Mouse (Mus musculus): ENCODE data around the gene Tbx10.
A peak's percentile ranks its signal among the peaks of the same experiment; 100 is the strongest.
"Not testable (repeated sequence)": the region's sequence is repeated elsewhere in the genome, so short reads cannot be mapped to it uniquely, and the experiment has no call there.

Gene Tbx10

GRCm38 (mm10) chr19:4003112-4003511 lies 10.6 kb downstream of the Tbx10 start, which contains the start of gene Doc2g:
TSS of gene Doc2g (plus strand) at chr19:4003313.
- no peak for DNase-seq (ENCODE audit: extremely low spot score, low spot score)

DNA sequence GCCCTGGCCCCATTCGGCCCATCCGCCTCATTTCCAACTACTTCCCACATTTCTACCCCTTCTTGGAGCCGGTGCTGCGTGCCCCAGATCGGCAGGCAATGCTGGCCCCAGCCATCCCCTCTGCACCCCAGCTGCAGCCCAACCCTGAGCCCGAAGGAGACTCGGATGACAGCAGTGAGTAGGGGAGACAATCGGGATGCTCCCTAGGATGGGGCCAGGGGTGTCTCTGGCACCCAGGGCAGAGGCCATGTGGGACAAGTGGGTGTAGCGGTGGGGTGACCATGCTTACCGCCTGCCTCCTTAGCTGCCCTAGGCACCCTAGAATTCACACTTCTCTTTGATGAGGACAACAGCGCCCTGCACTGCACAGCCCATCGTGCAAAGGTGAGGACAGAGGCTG lies 11.1 kb downstream of the Tbx10 start:
- no peak for DNase-seq (ENCODE audit: extremely low spot score, low spot score)

GRCm38 (mm10) chr19:4004331-4004730 lies 11.8 kb downstream of the Tbx10 start:
- DNase-seq (ENCODE audit: extremely low spot score, low spot score) = no peak

DNA sequence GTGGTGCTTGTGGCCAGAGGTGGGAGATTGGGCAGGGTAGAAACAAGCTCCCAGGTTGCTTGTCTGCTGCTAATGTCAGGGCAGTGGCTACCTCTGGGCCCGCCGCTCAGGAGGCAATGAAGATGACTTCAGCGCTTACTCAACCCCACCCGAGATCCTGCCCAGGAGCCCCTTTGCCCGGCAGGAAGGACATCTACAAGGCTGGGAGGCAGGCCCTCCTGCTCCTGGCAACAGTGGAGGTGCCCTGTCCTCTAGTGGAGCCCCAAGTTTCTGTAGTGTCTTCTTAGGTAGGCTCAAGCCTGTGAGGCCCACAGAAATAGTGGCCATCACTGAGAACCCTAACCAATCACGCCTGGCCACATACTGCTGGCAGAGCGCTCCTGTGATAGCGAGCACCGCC lies 12.5 kb downstream of the Tbx10 start:
- no peak for DNase-seq (ENCODE audit: extremely low spot score, low spot score)

- no peak for DNase-seq (ENCODE audit: extremely low spot score, low spot score)
Measured at GRCm38 (mm10) chr19:4005971-4006370, 13.4 kb downstream of the Tbx10 start.

DNA sequence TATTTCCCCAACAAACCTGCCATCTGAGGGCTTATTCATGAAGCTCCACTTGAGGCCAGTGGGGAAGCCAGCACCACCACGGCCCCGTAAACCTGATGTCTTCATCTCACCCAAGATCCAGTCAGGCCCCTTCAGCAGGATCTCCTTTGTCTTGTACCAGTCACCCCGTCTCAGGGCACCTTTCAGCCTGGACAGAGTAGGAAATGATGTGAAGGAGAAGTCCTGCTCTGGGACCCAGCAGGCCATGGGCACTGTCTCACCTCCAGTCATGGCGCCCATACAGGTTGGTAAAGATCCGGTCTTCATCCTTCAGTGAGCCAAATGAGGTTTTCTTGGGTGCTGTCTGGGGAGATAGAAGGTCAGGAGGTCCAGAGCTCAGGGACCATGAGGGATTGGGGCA lies 18.5 kb downstream of the Tbx10 start:
- DNase-seq (ENCODE audit: extremely low spot score, low spot score) = no peak

DNA sequence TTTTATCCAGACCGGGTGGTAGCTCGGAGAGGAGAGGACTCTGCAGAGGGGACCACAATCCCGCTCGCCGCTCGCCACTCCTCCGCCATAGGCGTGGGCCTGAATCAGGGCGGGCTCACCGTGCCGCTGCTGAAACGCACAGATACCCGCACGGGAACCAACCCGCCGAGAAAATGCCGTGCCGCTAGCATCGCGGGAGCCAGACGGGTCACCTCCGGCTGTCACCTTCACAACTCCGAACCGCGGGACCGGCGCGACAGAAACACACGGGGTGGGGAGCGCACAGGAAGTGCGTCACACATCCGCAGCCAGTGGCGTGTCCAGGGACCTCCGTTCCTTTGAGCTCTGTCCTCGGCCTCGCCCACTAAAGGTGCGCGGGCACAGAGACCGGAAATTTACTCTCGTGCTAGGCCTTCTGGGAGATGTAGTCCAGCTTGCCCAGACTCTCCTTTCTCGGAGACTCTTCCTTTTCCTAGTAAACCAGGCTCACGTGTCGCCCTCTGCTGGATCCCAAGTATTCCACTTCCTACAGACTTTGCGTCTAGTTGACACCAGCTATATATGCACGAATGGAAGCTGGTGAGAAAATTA lies 20.0 kb downstream of the Tbx10 start, which contains the start of gene Ndufv1:
Gene Ndufv1, minus strand, starts transcription at position 375 of the 591 bp plus-strand sequence.
- peak; percentile 97 for DNase-seq (ENCODE audit: extremely low spot score, low spot score)

DNA sequence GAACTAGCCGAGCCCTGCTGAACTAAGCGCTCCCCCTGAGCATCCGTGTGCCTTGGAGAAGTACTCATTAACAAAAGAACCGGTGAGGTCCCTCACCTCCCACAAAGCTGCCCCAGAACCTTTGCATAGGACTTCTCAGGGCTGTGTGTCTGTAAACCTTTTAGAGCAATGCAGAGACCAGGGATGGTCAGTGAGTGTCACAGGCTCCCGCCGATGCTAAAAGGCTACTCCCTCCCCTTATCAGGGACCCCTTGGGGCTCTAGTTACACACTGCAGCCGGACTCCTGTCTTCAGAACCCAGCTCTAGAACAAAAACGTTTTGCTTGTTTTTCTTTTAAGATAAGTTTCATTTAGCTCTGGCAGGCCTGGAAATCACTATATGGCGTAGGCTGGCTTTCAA lies 20.5 kb downstream of the Tbx10 start:
- no peak for DNase-seq (ENCODE audit: extremely low spot score, low spot score)

- no peak for DNase-seq (ENCODE audit: extremely low spot score, low spot score)
Measured at GRCm38 (mm10) chr19:4014802-4015201, 22.2 kb downstream of the Tbx10 start.

DNA sequence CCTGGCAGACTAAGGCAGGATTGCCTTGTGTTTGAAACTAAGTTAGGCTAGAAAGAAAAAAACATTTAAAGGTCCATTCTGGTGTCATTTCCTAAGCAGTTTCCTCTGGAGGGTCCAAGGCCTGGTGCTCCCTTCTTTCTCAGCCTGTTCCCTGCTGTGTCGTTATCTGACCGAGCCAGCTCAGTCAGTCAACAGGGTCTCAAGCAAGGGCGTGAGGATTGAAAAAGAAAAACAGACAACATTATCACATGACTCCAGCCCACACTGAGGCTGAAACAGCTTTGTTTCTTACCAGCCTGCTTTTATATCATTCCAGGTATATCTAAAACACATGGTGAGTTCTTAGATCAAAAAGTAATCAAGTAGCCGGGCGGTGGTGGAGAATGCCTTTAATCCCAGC lies 23.1 kb downstream of the Tbx10 start:
- no peak for DNase-seq (ENCODE audit: extremely low spot score, low spot score)

DNA sequence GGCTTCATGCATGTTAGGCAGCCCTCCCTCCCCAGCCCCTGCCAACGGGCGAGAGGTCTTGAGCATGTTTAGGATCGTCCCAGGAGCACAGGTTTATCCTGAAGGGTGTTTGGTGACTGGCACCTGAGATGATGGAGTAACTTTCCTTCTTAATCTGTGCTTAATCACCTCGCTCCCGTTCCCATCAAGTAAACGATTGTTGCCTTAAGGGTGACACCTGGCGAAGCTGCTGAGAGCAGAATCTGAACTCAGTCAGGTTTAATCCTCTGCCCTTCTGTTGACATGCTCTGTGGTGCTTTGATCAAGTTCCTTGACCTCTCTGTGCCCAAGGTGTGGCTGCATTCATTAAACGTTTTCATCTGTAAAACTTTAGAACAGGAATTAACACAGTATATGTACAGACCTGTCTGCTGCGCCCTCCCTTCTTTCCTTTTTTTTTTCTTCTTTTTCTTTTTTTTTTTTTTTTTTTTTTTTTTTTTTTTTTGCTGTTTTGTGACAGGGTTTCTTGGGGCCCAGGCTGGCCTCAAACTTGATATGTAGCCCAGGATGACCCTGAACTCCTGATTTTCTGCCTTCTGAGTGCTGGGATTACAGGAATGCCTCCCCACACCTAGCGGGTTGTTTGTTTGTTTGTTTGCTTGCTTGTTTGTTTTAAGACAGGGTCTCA lies 25.5 kb downstream of the Tbx10 start:
- DNase-seq (ENCODE audit: extremely low spot score, low spot score) = no peak

DNA sequence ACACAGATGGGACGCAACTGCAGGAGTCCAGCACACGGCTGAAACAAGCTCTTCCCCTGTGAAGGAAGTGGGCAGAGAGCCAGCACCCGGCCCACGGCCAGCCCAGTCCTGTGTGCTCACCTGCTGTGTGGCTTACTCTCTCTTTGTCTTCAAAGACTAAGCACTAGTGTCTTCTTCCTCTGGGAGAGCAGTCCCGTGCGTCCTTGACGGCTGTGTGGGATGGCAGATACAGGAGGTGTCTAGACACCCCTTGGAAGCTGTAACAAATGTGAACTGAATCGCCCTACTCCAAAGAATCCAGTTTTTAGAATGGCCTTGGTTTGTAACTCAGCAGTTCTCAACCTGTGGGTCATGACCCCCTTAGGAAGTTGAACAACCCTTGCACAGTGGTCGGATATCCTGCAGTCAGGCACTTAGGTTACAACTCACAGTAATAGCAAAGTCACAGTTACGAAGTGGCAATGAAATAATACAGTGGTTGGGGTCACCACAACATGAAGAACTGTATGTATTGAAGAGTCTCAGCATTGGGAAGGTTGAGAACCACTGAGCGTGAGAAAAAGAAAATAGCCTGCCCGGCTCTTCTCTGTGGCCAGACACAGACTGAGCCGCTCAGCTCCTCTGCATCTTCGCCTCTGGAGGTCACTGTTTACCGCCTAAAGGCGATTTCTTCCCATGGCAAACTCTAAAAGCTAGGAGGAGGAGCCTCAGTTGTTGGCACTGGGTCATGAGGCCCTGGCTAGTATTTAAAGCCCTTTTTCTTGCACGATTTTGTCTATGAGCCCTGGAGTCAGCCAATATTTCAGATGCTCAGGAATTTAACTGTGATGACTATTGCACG lies 26.4 kb downstream of the Tbx10 start:
- DNase-seq (ENCODE audit: extremely low spot score, low spot score) = peak; percentile 57

GRCm38 (mm10) chr19:4023185-4023584 lies 30.6 kb downstream of the Tbx10 start:
- no peak for DNase-seq (ENCODE audit: extremely low spot score, low spot score)

GRCm38 (mm10) chr19:4027576-4027975 lies 35.0 kb downstream of the Tbx10 start:
- DNase-seq (ENCODE audit: extremely low spot score, low spot score) = no peak

- no peak for DNase-seq (ENCODE audit: extremely low spot score, low spot score)
Measured at GRCm38 (mm10) chr19:4032668-4033067, 40.1 kb downstream of the Tbx10 start.

- no peak for DNase-seq (ENCODE audit: extremely low spot score, low spot score)
Measured at GRCm38 (mm10) chr19:4033298-4033697, 40.7 kb downstream of the Tbx10 start.

DNA sequence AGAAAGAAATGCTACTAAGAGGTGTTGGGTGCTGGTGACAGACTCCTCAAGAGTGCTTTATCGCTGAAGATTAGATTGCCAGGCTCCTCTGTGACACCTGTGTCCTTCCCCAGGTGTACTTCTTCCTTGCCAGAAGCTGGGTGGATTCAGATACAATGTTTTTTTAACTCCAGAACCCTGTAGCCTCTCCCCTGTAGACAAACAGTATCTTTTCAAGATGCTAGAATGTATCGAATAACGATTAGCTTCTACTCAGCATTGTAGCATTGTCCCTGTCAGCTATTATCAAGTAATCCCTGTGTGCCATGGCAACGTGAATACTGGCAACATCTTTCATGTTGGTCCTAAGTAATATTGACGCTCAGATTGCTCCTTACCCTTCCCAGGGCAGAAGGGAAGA lies 41.2 kb downstream of the Tbx10 start:
- no peak for DNase-seq (ENCODE audit: extremely low spot score, low spot score)

DNA sequence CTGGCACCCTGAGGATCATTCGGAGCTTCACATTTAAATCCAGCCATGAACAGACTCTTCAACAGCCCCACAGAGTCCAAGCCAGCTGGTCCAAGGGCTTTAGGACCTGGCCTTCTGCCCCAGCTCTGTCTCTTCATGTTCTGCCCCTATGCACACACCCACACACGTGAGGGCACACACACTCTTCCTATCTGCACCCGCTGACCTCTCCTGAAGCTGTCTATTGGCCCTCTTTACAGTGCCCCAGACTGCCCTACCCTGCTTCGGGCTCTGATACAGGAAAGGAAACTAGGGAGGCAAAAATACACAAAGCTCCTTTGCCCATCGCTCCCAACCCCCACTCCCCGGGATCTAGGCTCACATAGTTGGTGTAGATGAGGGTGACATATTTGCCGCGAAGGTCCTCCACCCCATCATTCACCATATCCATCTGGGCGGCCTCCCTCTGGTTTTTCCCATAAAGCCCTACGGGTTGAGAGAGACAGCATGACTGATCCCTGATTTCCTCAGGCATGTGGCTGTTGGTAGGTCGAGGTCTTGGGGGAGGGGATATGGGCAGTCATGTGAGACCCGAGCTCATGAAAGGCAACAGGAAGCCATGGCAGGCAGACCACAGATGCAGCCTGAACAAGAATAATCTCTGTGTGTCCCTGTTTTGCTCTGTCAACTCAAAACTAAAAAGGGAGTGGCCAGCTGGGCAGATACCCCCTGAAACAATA lies 43.9 kb downstream of the Tbx10 start:
- no peak for DNase-seq (ENCODE audit: extremely low spot score, low spot score)

DNA sequence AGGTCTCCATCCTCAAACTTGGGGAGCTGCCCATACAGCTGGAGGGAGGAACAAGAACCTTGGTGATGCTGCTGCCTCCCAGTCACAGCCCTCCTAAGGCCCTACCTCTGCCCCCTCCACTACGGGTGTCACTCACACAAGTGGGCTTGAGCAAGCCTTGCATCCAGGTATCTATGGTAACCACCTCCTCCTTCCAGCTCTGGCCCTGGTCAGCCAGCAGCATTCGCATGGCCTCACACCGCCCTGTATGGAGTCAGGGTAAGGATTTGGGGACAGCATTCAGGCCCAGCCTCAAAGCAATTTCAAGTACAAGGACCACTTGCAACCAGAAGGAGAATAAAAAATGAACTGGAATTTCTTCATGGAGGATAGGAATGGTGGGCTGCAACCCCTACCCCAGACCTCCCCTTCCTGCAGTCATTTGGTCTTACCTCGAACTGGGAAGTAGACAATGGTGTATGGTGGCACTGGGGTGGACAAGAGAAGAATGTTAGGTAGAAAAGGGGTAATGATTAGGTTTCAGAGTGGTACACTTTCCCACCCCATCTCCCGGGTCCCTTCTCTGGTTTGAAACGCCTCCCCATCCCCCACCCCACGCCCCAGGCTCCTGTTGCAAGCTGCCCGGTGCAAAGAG lies 44.7 kb downstream of the Tbx10 start:
- not testable (repeated sequence) for DNase-seq (ENCODE audit: extremely low spot score, low spot score)

GRCm38 (mm10) chr19:4037788-4038232 lies 45.3 kb downstream of the Tbx10 start, which contains the start of gene Gstp1:
TSS of gene Gstp1 (minus strand) at chr19:4037985.
- DNase-seq (ENCODE audit: extremely low spot score, low spot score) = peak; percentile 84

- DNase-seq (ENCODE audit: extremely low spot score, low spot score) = not testable (repeated sequence)
Measured at GRCm38 (mm10) chr19:4040941-4041340, 48.4 kb downstream of the Tbx10 start.

All from neural tube, embryonic 10.5 days (tissue).